Mouse (Mus musculus) cerebellum, adult 2 months (tissue): Measurements from ENCODE around the gene Med16. TPM values are rescaled to one million over a fixed set of nuclear protein-coding genes. Genes with fewer than 3 reads are reported as not detected.

Experiments used
- DNase-seq, 2 experiments: peaks; one replicate each; pipeline ENCODE4 v3.0.0; 2021
- H3K27ac ChIP-seq: fragments of 200-500 bp; 2 replicates; pipeline ENCODE4 v1.5.1; 2012; ENCODE audit warnings: low read length, control low read depth, inconsistent platforms; ENCODE audit not compliant: insufficient read depth
- H3K27me3 ChIP-seq: fragments of 200-500 bp; 2 replicates; pipeline ENCODE4 v1.6.1; 2012; ENCODE audit warnings: inconsistent platforms, mild to moderate bottlenecking, low read length, moderate library complexity; ENCODE audit not compliant: control insufficient read depth, insufficient read depth
- H3K4me1 ChIP-seq: fragments of 200-500 bp; 2 replicates; pipeline ENCODE4 v1.6.1; 2011; ENCODE audit warnings: low read length; ENCODE audit not compliant: control insufficient read depth, insufficient read depth
- H3K4me3 ChIP-seq: fragments of 200-500 bp; replicated peaks from 2 replicates; pipeline ENCODE3; 2011; ENCODE audit warnings: mild to moderate bottlenecking, low read depth, low read length, control low read depth; ENCODE audit not compliant: insufficient read depth
- CTCF ChIP-seq: fragments of 200-500 bp; IDR thresholded peaks from 2 replicates; pipeline ENCODE4 v1.5.1; 2011; ENCODE audit warnings: low read depth, mild to moderate bottlenecking, control low read depth, low read length, moderate library complexity, borderline replicate concordance; ENCODE audit not compliant: insufficient read depth
- POLR2A ChIP-seq: fragments of 200-500 bp; IDR thresholded peaks from 2 replicates; pipeline ENCODE4 v1.6.1; 2011; ENCODE audit warnings: low read length, control low read depth, borderline replicate concordance; ENCODE audit not compliant: insufficient read depth
- WGBS: fragments of 180-500 bp; shearing (Covaris S2); methylation state at CpG from one replicate; pipeline ENCODE4 v1.1.7; 2018; 5-methylcytosine and 5-hydroxymethylcytosine counted together
- polyA plus RNA-seq: library from polyadenylated mRNA; depleted of rRNA; stranded (reverse); fragments of >200 nt; gene quantifications from 2 replicates; pipeline ENCODE4 v1.2.3, GENCODE M21; 2012

Med16 gene
- polyA plus RNA-seq, 1 experiment, result 46.5 TPM

DNA sequence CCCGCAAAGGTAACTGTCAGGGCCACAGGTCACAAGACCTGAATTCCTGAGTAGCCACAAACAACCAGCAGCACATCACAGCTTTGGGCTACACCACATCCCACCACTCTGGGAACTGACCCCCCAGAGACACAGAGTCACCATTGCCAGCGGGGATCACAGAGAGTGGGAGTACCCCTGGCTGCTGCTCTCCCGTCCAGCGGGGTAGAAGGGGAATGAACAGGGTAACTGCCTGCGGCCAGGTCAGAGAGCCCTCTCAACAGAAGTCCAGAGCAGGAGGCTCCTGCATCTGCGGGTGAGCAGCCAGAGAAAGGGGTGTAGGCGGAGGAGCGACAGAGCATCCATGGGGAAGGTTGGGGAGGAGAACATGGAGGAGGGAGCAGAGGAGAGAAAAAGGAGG lies 7.4 kb upstream of the Med16 start:
- TF ChIP-seq POLR2A, result no peak
- Histone ChIP-seq H3K4me3 (peak overlapping the region; percentile 95), H3K4me1 (peaks cover 21% of the 10 kb centered on the region), H3K27ac (peak overlapping the region; percentile 66), H3K27me3 (no peaks in the 10 kb centered on the region)
- 3% methylated on average over 8 of the region's 8 CpGs for WGBS
- peak; percentile 29 to 45 for DNase-seq

DNA sequence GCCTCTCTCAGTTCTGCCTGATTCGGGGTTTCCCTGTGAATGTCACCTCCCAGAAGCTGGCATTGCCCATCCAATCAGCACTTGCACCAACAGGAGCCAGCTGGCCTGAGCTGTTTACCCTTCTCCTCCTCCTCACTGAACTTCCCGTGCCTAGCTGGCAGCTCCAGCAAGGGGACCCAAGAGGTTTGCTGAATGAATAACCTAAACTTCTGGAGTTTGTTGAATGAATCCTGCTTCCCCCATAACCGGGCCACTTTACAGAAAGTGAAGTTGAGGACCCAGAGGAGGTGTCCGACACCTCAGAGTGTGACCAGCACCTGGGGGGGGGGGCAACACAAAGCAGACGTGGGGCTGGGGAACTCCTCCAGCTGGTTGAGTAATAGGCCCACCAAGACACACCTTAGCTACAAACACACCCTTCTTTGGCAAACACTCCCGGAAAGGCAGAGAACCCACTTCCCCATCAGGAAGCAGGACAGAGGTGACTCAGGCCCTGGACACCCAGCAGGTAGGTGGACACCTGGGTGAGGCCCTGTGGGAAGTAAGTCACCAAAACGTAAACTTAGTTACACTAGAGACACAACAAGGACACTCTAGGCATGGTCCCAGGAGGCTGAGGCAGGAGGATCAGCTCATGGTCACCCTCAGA lies 6.3 kb upstream of the Med16 start:
- no peak overlapping the region for H3K4me3 ChIP-seq

DNA sequence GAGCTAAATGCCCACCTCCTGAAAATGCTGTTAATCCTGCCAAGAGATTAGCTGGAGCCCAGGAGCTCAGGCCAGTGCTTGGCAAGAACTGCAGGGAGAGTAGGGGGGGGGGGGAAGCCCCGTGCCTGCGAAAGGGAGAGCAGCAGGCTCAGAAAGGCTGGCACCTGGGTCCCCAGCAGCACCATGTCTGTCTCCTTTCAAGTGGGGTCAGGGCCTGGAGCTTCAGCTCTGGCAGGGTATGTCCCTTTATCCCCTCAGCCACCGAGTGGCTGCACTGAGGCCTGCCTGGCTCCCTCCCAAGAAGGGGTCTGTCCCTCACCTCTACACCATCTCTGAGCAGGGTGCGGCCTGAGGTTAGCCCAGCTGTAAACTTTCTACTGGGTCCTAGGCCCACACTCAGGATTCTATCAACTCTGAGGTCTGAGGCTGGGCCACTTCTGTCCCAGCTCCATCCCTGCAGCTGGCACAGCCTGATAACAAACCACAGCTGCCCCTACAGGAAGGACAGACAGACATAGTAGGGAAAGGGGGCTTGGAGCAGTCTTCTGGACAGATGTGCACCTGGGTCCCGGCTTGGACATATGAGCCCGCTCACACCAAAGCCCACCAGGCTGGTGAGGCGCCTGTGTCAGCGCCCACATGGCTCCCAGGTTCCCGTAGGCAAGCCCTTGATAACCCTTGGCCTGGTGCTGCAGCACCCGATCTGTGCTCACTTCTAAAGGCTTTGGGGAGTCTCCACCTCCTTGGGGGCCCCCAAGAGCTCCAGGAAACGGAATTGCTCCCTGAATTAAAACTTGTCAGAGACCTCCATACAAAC lies 5.6 kb upstream of the Med16 start:
- no peaks in the 10 kb centered on the region for H3K27me3 ChIP-seq
- no peak for TF ChIP-seq POLR2A
- peaks cover 20% of the 10 kb centered on the region for H3K4me1 ChIP-seq
- 35% methylated on average over 11 of the region's 11 CpGs for WGBS
- DNase-seq, result no peak
- H3K4me3 ChIP-seq, result no peak overlapping the region
- no peak overlapping the region for H3K27ac ChIP-seq

More for the DNA sequence above, 6.3 kb upstream of the Med16 start:
- no peak overlapping the region for H3K27ac ChIP-seq
- H3K27me3 ChIP-seq, result no peaks in the 10 kb centered on the region
- H3K4me1 ChIP-seq, result peaks cover 14% of the 10 kb centered on the region
- 28% methylated on average over 7 of the region's 7 CpGs for WGBS
- DNase-seq, result no peak
- TF ChIP-seq CTCF (no peak), POLR2A (no peak)

DNA sequence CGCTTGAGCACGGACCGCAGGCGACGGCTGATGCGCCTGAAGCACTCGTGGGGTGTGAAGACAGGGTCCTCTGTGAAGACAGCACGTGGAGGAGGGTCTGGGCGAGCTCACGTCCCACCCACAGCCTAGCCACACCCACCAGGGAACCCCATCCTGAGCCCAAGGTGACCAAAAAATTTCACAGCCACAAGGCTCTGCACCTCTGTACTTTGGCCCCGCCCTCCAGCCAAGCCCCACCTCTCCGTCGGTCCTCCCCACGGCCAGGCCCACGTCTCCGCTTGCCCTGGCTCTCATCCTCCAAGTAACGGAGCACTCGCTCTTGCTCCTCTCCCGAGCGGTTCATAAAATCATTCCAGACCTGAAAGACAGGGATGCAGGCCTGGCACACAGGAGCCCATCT lies 3.7 kb upstream of the Med16 start:
- 83% methylated on average over 20 of the region's 20 CpGs for WGBS

DNA sequence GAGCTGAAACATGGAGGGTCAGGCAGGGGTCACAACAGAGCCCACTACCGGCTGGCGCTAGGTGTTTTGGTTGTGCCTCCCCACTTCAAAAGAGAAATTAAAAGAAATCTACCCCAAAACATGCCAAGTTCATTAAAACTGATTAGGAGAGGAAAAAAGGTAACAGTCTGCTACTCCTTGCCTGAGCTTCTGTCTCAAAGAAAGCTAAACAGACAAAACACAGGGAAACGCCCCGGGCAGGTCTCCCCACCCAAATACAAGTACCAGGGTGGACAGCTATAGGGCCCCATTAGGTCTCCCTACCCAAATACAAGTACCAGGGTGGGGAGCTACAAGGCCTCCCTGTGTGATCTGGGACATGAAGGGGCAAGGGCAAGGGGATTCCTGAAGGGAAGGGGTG lies 1.8 kb upstream of the Med16 start, which contains the start of gene Gm26602:
Gene Gm26602, plus strand, starts transcription at position 301 of the 400 bp plus-strand sequence.
- DNase-seq, result no peak
- no peak within 1 kb of the TSS; the same call in 1 of the 2 replicates for H3K27ac ChIP-seq
- H3K27me3 ChIP-seq, result no peaks in the 10 kb centered on the region
- peaks cover 21% of the 10 kb centered on the region for H3K4me1 ChIP-seq
- WGBS, result 99% methylated on average over 4 of the region's 4 CpGs
- TF ChIP-seq CTCF (no peak), POLR2A (no peak)
- no peak within 1 kb of the TSS for H3K4me3 ChIP-seq

More for the DNA sequence above, 3.7 kb upstream of the Med16 start:
- DNase-seq, result no peak
- TF ChIP-seq POLR2A (no peak), CTCF (no peak)
- peaks cover 22% of the 10 kb centered on the region for H3K4me1 ChIP-seq
- no peak overlapping the region for H3K27ac ChIP-seq
- H3K27me3 ChIP-seq, result no peaks in the 10 kb centered on the region
- H3K4me3 ChIP-seq, result no peak overlapping the region

DNA sequence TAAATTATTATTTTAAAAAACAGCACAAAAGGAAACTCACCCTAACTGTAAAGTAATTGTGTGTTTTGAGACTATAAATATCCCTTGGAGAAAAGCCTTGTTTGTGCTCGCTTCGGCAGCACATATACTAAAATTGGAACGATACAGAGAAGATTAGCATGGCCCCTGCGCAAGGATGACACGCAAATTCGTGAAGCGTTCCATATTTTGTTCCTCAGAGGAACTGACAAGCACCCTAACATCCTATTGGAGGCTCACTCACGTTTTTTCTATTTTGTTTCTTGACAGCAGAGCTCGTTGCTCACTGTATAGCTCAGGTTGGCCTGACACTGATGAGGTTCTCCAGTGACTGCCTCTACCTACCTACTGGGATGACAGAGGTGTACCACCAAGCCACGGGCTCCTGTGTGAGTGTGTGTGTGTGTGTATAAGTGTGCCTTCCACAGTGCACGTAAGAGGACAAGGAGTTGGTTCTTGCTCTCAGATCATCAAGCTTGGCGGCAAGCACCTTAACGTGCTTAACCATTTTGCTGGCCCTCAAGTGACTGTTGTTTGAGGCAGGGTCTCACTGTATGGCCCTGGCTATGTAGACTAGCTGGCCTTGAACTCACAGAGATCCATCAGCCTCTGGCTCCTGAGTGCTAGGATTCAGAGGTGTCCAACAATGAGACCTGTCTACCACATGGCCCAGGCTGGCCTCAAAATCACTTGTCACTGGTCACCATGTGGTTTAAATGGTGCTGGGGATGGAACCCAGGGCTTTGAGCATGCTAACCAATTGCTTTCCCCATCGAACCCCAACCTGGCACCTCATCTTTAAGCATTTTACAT lies 584 bp upstream of the Med16 start:
- Histone ChIP-seq H3K4me3 (peak overlapping the region; percentile 78), H3K27me3 (no peaks in the 10 kb centered on the region), H3K4me1 (peaks cover 14% of the 10 kb centered on the region), H3K27ac (peak overlapping the region; percentile 82)
- WGBS, result 18% methylated on average over 14 of the region's 14 CpGs
- TF ChIP-seq POLR2A (0 out of 2 replicates have a peak, but pooled peaks have one; percentile 16), CTCF (no peak)
- DNase-seq, result peak; percentile 62 to 73

DNA sequence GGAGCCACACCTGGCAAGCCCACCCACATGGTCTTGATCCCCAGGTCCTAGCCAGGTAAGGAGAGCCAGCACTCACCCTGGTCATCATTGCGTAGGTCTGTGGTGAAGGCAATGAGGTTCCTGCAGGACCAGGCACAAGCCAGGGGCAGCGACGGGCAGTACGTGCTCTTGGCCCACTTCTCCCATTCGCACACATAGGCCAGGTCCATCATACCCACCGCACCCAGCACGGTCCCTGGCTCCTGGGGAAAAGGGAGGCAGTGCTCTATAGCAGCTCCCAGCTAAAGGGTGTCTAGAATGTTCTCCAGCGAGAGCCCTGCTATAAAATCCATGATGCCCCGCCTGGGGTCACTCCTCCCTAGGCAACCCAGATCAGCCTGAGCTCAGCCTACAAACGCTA lies 1.3 kb downstream of the Med16 start:
- TF ChIP-seq CTCF (no peak), POLR2A (no peak)
- no peak for DNase-seq
- H3K27me3 ChIP-seq, result no peaks in the 10 kb centered on the region
- WGBS, result 94% methylated on average over 10 of the region's 10 CpGs
- no peak overlapping the region for H3K27ac ChIP-seq
- H3K4me1 ChIP-seq, result peaks cover 8% of the 10 kb centered on the region
- H3K4me3 ChIP-seq, result no peak overlapping the region

DNA sequence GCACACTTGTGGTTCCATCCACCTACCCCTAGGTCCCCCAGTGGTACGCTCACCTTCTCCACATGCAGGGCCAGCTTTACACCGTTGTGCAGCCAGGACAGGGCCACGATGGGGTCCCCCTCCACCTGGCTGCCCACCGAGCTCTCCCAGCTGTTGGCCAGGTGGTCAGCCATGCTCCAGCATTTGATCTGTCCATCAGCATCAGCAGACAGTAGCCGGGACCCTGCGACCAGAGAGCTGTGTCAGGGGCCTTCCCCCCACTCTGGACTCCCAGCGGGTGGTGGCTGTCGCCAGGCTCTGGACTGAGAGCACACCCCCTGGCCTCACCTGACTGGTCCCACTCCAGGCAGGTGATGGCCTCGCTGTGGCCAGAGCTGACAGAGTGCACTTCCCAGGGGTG lies 2.0 kb downstream of the Med16 start:
- WGBS, result 90% methylated on average over 9 of the region's 9 CpGs
- Histone ChIP-seq H3K27me3 (no peaks in the 10 kb centered on the region), H3K4me3 (no peak overlapping the region), H3K27ac (no peak overlapping the region), H3K4me1 (peaks cover 8% of the 10 kb centered on the region)
- no peak for TF ChIP-seq POLR2A
- TF ChIP-seq CTCF, result no peak
- no peak for DNase-seq
